Mouse (Mus musculus) brain, embryonic 18.5 days (tissue): ENCODE measurements at regions not wholly inside any gene's neighbourhood (a gene's known extent, or its start where the extent isn't known, plus 50 kb on each side); places are given as distances from the start of the nearest gene placed in this dataset.

Experiments
- DNase-seq: peaks from one replicate; pipeline ENCODE4 v3.0.0-alpha.2; 2012; ENCODE audit warnings: low read depth, low spot score

- DNase-seq = no peak
These were observed 660.5 kb upstream of the Sel1l start for GRCm38 (mm10) chr12:92509494-92509893.

- DNase-seq = no peak
These were observed 660.0 kb upstream of the Sel1l start for GRCm38 (mm10) chr12:92508796-92509489.

- DNase-seq = no peak
These were observed 635.0 kb upstream of the Sel1l start for GRCm38 (mm10) chr12:92483984-92484383.

GRCm38 (mm10) chr12:92474293-92475062 is 625.5 kb upstream of the Sel1l start:
- no peak for DNase-seq

GRCm38 (mm10) chr12:92451110-92451818 is 602.3 kb upstream of the Sel1l start:
- DNase-seq = no peak

- no peak for DNase-seq
These were observed 569.5 kb upstream of the Sel1l start for GRCm38 (mm10) chr12:92418458-92418857.

DNA sequence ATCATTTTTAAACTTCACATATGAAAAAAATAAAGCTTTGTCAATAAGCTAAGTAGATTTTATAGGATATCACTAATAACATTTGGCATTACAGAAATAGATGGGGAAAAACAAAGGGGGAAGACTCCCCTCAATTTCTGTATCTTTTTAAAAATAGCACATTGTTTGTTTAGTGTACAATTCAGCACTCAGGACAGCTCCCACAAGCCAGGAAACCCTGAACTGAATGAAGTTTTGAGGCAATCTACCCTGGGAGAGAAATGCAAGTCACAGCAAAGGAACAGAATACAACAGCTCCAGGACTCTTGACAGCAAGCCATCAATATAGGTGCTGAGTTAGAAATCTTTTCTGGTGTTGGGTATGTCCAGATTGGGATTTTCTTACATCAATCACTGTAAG is 556.5 kb upstream of the Sel1l start:
- no peak for DNase-seq

- DNase-seq = no peak
These were observed 552.0 kb upstream of the Sel1l start for GRCm38 (mm10) chr12:92400987-92401386.

GRCm38 (mm10) chr12:92386195-92386594 is 537.2 kb upstream of the Sel1l start:
- DNase-seq = no peak

- DNase-seq = no peak
These were observed 535.4 kb upstream of the Sel1l start for GRCm38 (mm10) chr12:92384266-92384937.

- DNase-seq = peak; percentile 39
These were observed 530.2 kb upstream of the Sel1l start for GRCm38 (mm10) chr12:92379130-92379529.

GRCm38 (mm10) chr12:92365926-92366325 is 517.0 kb upstream of the Sel1l start:
- no peak for DNase-seq

DNA sequence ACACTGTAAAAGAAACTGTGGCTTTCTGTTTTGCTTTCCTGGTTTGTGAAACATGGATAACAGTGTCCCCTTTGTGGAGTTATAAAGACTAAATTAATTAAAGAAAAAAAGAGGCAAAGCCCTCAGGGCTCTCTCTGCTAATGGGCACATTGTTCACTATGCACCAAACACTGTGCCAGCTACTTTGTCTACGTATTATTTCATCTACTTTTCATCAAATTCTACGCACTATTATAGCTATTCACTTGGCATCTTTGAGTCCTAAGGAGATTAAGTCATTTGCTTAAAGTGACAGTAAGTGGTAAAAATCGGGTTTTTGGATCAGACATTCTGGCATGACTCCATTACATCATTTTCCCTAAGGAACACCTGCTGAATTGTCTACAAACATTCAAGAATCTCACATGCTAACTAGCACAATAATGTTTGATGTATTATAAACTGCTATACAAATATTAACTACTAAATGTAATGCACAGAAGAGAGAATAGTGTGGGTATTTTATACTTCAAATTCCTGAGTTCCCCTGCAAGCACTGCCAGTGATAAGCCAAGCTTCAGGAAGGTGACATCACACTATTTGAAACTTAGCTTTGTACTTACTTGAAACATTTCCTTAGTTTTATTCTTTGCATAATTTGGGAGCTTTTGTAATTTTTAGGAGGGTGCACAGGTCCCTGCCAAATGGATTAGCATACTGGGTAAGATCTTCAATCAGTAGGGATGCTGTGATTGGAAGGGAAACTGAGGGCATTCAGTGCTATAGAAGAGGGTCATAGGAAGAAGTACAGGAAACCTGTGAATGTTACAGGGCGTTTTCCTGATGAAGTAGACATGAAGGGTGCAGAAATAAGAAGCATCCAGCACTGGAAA is 504.7 kb upstream of the Sel1l start:
- DNase-seq = no peak

- DNase-seq = no peak
These were observed 469.3 kb upstream of the Sel1l start for GRCm38 (mm10) chr12:92318241-92318640.

DNA sequence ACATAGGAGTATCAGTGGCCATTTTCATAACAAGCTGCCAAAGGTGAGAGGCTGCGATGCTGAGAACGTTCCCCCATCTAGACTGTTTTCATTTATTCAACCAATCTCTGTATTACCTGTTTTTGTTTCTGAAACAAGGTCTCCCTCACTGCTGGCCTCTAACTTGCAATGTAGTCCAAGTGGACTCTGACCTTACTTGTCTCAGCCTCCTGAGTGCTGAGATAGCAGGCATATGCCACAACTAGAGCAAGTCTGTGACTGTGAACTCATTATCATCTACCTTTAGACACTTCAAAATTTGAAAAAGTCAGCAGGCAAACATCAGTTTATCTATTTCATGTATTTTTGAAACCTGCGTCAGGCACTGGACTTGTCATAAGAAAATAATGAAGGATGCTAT is 468.7 kb upstream of the Sel1l start:
- no peak for DNase-seq

- DNase-seq = no peak
These were observed 467.3 kb upstream of the Sel1l start for GRCm38 (mm10) chr12:92316285-92316684.

GRCm38 (mm10) chr12:92315820-92316219 is 466.9 kb upstream of the Sel1l start:
- no peak for DNase-seq

DNA sequence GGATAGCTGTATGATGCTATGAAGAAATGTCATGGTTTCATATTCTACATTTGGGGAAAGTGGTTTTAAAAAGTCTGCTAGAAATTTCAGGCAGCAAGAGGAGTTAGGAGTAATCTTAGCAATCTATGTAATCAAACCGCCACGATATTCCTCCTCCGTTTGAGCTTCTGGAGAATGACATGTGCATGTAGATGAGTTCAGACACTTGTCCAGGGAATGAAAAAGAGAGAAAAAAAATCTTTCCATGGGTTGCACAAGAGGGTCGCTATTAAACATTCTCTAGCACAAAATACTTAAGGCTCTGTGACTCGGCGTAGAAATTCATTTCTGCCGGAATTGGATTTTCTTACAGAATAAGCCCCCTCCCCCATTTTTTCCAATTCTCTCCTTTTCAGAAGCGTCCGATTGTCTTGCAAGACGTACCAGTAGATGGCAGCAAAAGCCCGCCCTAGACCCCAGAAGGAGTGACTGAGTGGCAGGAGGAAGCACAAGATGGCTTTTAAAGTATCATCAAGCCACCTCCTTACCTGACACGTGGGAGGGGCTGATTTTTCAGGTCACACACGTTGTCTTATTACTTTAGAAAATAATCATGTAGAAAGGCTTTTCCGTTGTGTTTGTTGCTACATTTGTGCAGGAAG is 454.1 kb upstream of the Sel1l start:
- peak; percentile 88 for DNase-seq

DNA sequence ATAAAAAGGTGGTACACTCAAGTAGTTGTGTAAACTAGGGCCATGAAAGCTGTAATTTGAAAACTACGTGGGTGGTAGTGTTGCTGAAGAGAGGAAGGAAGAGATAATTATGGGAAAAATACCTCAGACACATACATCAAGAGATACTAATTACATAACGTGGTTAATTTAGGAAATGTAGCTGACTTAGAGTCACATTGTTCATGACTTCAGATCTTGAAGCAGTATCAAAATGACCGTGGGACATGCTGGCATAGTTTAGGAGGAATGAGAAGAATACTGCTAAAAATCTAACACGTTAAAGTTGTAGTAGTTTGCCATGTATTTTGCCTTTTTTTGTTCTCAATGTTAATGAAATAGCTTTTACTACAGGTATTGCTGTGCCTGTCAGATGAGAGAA is 445.9 kb upstream of the Sel1l start:
- DNase-seq = no peak

DNA sequence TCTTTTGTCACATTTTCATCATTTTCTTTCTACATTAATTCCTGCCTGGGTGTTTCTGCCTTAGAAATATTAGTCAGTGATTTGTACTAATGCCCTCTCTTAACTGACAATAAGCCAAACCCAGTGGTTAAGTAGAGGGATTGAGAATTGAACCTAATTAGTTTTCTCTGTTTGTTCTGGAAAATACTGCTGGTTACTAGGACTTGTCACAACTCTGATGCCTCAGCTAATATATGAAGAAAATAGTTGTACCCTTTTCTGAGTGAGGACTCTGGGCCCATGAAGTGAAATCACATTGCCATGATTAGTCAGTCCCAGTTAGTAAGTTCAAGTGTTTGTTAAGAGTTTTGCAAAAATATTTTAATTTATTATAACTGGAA is 444.4 kb upstream of the Sel1l start:
- DNase-seq = no peak
